Mouse (Mus musculus): ENCODE measurements around the gene Fbxl7.

DNA sequence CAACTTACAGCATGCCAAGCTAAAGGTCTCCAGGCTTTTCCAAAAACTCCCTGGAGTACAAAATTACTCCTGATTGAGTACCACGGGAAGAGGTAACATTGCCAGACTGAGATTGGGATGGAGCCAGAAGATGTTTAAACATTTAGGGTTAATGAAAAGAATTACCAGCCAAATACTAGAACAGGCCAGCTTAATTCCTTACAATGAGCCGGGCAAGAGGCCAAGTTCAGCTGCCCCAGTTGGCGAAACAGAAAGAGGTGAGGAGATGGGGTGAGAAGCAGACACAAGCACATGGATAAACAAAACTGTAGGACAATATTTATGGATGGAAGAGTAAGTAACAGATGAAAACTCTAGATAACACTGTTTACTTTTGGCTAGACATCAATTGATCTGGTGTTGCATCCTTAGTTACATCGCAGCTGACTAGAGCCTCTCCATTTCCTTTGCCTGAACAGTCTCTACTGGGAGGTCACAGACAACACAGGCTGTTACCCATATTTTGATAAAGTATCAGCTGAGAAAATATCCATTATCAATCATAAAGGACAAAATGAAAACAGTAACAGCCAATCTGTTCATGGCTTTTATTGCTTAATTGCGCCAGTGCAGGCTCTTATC lies 222.0 kb downstream of the Fbxl7 start:
- TF ChIP-seq CTCF (IDR thresholded peaks at IDR 0.05; ENCODE audit: low read depth, low read length) (no peak), POLR2A (IDR thresholded peaks at IDR 0.05; ENCODE audit: extremely low read depth, insufficient read depth, low read length) (no peak)

Measured in liver, adult 2 months (tissue).